Mouse (Mus musculus) adrenal gland, postnatal 4 days (tissue): ENCODE data around the gene Strbp. TPM values are rescaled to one million over a fixed set of nuclear protein-coding genes. Genes with fewer than 3 reads are reported as not detected.
A peak's percentile ranks its signal among the peaks of the same experiment; 100 is the strongest.
"Not testable (repeated sequence)": the region's sequence is repeated elsewhere in the genome, so short reads cannot be mapped to it uniquely, and the experiment has no call there.

Experiments
- DNase-seq, 2 experiments: peaks; one replicate each; pipeline ENCODE4 v3.0.0; 2021 to 2022; ENCODE audit warnings: low spot score in 2 of 2, mixed read lengths in 2 of 2
- total RNA-seq, 2 experiments: library from RNA; stranded (reverse); gene quantifications; 2 replicates each; pipeline ENCODE4 v1.2.3; 2021

Strbp gene
- total RNA-seq, 2 experiments from 2014 or later, result 48.8 to 63.0 TPM

DNA sequence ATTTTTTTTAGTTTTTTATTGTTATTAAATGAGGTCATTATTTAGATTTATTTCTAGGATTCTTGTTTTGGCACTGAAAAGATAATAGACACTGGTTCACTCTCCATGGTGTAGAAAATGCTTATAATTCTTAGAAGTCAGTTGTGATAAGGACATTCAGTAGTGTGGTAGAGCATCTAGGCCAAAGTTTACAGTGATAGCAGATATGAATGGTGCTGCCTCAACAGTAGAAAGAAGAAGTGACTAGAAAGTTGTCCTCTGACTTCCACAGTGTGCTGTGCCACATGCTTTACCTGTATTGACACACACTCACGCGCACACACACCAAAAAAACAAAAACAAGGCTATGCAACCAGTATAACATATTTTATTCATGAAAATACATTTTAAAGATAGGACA is 174.3 kb downstream of the Strbp start:
- no peak for DNase-seq

DNA sequence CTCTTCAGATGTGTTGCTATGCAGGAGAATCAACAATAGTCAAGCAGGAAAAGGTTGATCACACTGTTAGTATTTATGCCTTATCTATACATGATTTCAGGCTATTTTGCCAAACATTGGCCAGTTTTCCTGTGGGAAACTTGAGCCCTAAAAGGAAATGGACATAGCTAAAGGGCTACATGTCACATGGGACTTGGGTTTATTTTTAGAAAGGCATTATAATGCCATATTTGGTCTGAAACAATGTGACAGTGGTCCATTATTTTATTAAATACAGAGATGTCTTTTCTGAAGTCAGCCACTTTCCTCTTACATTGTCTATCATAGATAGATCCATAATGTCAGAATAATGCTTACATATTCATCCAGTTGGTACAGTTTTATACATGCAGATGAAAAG is 176.1 kb downstream of the Strbp start:
- DNase-seq, result no peak

DNA sequence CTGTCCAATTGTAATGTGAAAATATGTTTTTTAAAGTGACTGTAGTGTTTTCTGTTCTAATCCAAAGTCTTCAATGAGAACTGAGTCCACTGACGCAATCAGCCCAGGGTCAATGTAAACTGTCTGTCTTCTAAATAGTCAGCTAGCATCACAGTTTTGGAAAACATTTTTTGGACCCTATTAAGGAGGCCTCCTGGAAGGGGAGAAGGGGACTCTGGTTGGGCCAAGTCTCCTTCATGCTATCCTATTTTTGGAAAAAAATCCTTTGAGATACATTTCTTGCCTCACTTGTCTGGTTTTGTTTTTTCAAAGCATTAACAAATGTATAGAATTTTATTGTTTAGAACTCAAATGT is 184.4 kb downstream of the Strbp start:
- no peak for DNase-seq

DNA sequence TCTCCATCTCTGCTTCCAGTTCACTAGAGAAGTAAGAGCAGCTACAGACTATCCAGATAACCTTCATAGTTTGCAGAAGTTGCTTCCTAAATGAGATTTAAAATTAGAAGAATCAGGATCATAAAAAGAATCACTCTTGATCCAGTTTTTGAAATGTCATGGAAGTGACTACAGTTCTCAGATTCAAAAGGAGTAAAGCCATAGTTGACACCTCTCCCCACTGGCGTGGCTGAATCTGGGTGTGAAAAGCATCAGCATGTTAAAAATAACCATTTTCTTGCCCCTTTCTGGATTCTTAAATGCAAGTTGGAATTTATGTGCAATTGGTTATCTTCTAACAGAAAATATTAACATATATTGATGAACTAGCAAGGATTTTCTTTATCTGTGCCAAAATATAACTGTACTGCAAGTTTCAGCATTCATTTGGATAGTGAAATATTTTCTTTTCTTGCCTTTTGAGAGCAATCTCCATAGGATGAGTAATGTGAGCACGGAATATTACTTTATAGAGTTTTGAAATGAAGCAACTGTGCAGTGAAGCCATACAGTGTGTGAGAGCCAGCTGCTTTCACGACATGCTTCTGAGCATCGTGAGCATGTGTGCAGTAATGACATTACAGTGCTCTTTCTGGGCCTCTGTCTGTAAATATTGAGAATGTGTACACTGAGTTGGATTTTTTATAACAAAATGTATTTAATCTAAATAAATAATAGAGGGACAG is 184.9 kb downstream of the Strbp start:
- DNase-seq, result no peak

DNA sequence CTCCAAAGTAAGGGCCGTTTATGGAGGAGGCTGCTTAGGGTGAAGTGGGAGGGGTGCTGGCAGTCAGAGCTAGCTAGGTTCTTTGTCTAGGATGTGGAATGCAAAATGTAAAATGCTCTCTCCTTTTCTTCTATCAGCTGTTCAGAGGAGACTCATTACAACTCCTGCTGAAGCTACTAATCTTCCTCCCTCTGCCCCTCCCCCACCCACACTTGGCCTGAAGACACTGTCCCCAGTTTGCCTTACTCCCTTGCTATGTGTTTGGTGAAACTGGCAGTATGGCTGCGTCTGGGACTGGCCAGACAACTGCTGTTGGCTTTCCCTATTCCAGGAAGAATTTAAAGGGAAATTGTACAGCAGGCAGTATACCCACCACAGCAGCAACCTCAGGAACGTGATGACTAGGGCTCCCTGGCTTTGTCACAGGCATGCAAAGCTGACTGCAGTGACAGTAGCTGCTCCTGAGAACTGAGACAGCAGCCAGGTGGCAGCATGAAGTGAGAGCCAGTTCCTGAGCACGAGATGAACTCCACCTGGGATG is 186.7 kb downstream of the Strbp start:
- DNase-seq, result no peak

DNA sequence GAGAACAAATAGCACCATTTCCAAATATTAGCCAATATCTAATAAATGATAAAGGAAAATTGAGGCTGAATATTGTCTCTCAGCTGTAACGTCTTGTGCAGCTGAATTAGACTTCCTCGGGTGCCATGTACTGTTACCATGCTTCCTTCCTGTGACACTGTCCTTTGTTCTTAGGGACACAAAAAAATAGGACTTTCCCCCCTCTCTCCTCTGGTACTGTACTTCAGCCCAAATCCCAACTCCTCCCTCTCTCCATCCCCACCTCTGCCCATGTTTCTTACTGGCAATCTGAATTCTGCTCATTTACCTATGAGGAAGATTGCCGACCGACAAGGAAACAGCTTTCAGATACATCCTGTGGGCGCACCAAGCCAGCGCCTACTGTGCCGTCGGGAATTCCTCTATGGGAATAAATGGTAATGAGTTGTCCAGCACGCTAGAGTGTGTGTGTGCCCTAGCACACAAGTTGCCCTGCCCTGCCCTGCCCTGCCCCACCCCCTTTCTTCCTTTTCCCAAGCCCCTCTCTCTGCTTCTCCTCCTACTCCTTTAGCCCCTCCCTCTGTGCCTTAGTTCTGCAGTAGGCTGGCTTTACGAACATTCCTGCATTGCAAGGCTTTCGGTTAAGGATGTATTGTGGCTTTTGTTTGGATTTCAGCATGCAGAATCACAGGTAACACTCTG is 187.5 kb downstream of the Strbp start, which contains the start of gene Gpr21:
Gene Gpr21 (plus strand): TSS at position 303 of the 681 bp plus-strand sequence.
- DNase-seq, result no peak

DNA sequence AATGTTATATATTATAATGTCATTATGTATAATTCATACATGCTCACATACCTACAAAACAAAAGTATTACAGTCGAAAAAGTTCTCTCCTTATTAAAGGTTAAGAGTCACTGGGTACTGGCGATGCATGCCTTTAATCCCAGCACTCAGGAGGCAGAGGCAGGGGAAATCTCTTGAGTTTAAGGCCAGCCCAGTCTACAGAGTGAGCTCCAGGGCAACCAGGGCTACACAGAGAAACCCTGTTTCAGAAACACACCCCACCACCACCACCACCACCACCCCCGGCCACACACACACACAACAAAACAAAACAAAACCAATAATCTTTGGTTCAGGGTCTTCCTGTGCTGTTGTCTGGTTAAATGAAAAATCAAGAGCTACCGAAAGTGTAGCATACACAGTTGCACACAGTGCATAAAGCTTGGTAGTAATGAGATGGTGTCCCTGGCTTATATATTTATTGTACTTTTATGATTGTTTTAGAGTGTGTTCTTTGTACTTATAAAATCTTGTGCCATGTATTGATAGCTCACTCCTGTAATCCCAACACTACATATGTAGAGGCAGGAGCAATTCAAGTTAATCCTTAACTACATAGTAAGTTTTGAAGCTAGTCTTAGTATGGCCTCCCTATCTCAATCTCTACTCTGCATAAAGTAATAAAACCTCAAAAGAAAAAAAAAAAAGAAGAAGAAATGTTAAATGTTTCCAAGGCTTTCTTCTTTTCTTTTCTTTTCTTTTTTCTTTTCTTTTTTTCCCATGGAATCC is 192.3 kb downstream of the Strbp start:
- DNase-seq, result no peak

DNA sequence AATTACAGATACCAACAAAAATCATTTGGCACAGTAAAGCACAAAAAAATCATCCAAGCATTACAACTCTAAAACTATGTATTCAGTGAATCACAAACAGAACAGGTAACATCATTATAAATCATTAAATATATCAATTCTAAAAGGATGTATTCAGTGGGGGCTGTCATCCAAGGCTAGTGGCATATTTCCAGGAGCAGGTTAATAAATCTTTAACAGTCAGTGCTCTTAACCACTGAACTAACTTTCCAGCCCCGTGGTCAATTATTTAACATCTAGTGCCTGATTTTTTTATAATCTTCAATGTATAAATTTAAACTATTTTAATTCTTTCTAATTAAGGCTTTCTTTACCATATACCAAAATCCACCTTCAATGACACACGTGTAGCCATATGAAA is 197.8 kb downstream of the Strbp start:
- DNase-seq, result not testable (repeated sequence)

DNA sequence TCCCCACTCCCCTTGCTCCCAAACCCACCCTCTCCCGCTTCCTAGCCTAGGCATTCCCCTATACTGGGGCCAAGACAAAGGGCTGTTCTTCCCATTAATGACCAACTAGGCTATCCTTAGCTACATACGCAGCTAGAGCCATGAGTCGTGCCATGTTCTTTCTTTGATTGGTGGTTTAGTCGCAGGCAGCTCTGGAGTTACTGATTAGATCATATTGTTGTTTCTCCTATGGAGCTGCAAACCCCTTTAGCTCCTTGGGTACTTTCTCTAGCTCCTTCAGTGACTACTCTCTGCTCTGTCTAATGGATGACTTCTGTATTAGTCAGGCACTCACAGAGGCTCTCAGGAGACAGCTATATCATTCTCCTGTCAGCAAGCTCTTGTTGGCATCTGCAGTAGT is 206.3 kb downstream of the Strbp start:
- no peak for DNase-seq

DNA sequence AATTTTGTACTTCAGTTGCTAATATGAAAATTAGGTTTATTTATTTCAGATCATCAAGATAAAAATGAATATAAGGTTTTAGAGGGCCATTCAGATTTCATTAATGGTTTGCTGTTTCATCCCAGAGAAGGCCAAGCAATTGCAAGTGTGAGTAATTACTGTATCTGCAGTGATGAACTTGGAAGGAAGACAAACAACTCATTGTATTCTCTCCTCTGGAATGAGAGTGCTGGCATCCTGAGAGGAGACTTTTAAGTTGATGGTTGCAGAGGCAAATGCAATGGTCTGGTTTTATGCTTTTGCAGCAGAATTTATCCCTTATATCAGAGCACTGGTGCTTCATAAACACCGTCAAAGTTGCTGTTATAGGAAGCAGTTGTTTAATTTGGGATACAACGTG is 214.7 kb downstream of the Strbp start:
- no peak for DNase-seq

DNA sequence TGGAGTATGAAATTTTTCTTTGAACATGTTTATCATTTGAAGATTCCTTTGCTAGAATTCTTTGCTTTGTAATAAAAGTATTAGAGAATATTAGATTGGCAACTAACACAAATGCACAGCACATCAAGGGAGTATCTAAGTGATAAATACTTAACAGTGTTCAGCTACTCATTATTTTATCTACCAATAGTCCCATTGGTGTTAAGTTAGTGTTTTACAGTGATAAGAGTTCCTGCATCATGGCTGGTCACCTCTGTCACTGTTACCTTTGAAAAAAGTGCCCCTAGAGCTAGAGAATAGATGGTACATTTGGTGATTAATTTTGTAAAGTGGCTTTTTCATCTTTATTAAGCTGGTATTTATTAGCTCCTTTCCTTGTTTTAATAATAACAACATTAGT is 217.3 kb downstream of the Strbp start:
- DNase-seq, result no peak

DNA sequence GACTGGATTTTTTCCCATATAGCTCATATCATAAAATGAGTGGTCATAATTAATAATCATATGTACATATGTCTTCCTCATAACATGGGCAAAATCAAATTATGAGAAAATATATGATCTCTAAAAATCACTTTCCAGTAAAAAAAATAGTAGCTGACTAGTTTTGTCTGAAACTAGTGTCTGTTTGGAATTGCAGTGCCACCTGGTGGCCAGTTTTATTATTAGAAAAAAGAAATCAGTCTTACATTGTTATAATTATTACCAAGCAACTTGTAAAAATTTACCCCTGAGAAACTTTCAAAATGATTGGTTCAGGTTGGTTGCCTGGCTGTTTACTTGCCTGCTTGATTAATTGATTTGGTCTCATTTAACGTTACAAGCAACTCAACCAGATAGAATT is 218.3 kb downstream of the Strbp start:
- DNase-seq, result no peak

DNA sequence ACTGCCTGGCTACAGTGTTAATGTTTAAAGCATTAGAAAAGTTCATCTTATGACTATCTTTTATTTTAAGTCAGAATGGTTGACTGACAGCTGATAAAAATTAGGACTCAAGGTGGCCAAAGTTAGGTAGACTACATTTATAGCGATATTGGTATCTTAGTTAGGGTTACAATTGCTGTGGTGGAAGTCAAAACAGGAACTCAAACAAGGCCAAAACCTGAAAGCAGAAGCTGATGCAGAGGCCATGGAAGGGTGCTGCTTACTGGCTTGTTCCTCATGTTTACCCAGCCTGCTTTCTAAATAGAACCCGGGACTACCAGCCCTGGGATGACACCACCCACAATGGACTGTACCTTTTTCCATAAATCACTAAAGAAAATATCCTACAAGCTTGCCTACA is 219.5 kb downstream of the Strbp start:
- no peak for DNase-seq

DNA sequence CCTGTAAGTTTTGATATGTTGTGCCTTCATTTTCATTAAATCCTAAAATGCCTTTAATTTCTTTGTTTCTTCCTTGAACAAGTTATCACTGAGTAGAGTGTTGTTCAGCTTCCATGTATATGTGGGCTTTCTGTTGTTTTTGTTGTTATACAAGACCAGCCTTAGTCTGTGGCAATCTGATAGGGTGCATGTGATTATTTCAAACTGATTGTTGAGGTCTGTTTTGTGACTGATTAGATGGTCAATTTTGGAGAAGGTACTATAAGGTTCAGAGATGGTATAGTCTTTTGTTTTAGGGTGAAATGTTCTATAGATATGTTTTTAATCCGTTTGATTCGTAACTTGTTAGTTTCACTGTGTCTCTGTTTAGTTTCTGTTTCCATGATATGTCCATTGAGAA is 223.6 kb downstream of the Strbp start:
- DNase-seq, result no peak

DNA sequence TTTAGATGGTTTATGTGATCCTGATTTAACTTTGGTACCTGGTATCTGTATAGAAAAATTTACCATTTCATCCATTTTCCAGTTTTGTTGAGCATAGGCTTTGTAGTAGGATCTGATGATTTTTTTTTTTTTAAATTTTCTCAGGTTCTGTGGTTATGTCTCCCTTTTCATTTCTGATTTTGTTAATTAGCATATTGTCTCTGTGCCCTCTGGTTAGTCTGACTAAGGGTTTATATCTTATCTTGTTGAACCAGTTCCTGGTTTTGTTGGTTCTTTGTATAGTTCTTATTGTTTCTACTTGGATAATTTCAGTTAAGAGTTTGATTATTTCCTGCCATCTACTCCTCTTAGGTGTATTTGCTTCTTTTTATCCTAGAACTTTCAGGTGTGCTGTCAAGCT is 224.1 kb downstream of the Strbp start:
- DNase-seq, result no peak

DNA sequence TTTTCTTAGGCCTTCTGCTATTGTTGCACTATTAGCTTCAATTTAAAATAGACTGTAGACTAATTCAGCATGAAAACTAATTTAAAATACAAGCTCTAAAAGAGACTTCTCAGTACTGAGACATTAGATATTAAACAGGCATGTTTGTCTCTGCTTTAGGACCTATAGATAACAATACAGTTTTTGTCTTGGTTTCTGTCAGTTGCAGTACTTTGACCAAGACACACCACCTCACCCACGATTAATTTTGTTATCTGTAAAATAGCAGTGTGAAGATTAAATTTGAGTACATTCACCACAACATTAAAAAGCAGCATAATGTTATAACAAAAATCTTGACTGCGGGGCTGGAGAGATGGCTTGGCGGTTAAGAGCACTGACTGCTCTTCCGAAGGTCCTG is 237.4 kb downstream of the Strbp start:
- DNase-seq, result no peak

DNA sequence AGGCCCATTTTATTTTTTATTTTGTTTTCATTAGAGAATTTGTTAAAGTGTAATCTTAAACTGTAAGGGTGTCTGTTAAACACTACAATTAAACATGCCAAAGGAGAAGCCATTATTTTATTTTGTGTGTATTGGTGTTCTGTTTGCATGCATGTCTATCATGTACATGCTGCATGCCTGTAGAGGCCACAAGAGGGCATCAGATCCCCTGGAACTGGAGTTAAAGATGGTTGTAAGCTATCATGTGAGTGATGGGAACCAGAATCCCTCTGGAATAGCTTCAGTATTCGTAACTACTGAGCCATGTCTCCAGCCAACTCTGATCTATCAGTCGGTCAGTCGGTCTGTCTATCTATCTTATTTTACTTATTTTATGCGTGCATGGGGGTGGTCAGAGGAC is 243.0 kb downstream of the Strbp start:
- DNase-seq, result no peak

DNA sequence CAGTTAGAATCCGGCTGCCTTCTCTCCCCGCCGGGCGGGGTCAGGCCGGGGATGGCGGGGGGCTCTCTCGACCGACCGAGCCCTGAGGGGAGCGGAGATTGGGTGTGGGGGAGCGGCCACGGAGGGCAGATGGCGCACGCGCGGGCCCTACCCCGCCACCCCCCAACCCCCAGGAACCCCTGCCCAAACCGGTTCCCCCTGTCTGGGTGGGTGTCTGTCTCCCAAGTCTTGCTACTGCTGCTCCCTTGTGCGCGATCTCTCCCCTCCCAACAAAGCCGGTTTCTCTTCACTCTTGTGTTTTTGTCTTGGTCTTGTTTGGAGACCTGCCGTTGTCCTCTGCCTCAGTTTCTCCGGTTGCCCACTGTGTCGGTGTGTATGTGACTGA is 251.3 kb downstream of the Strbp start:
- no peak for DNase-seq

DNA sequence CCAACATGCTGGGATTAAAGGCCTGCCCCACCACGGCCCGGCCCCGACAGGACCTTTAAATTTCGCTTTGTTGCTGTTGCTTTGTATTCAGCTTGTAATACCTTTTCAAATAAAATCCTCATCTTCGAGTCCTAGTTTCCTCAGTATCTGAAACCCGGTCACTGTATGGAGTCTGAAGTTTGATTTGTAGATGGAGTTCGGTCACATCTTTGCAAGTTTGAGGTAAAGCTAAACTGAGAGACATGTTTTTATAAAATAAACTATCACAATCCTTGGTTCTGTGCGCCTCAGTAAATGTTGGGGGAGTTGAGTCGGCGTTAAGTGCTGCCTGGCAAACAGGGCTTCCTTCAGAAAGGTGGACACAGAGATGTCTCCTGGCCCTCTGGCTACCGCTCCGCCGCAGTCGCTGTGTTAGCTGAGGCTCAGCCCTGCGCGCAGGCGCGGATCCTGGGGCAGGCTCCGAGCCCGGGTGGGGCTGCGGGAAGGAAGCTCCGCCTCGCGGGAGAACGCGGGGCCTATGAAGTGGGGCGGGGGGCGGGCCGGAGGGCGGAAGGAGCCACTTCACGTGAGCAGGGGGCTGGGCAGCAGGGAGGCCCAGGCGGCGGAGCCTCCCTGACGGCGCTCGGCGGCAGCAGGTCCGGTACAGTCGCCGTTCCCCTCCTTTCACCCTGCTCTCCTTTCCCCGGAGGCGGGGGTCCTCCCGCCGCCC is 251.8 kb downstream of the Strbp start:
- peak; percentile 88 for DNase-seq

DNA sequence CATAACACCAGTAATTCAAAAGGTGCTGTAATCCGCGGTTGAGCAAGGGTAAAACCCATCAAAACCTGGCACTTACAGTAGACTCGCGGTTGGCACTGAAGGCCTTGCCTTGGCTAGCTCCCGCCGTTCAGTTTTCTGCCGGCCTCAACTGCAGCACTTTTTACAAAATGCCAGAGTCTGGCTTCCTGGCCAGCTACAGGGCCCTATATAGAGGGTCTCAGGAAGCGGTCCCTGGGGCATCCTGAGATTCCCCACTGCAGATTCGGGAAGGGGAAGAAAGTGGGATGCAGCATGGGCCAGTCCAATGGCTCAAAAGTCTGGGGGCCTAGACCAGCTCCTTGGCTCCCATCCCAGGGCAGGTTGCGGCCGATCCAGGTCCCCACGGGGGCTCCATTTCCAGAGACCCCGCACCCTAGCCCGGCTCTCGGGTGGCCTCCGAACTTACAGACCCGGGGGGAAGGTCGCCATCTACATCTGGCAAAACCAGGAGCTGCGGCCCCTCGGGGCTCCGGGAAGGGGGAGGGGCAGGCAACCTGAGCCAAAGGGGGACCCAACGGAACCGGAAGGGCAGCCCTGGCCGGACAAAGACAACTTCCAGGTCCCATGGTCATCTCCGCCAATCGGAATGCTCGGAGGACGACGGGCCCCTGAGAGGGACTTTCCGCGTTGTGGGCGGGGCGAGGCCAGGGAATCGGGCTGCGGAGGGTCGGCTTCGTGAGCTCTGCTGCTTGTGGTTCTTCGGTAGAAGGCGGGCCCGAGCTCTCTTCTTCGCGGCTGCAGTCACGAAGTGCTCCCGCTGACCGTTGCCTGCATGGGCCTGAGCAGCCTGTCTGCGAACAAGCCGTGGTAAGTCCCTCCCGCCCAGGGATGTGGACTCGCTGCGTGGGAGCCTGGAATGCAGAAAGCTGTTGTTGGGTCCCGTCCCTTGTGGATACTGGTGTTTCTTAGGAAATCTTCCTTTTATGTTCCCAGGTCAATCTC is 260.8 kb downstream of the Strbp start, which contains the start of the genes Zbtb26, Zbtb6 and Rabgap1:
Gene Zbtb26 (minus strand): TSS at position 525 of the 981 bp plus-strand sequence.
Gene Zbtb6 (minus strand): TSS at position 561 of the 981 bp plus-strand sequence.
Gene Rabgap1 (plus strand): TSS at position 669 of the 981 bp plus-strand sequence.
- peak; percentile 93 to 97 for DNase-seq
